9 mouse cellular contexts compared by ENCODE assay signal in the genomic region with DNA sequence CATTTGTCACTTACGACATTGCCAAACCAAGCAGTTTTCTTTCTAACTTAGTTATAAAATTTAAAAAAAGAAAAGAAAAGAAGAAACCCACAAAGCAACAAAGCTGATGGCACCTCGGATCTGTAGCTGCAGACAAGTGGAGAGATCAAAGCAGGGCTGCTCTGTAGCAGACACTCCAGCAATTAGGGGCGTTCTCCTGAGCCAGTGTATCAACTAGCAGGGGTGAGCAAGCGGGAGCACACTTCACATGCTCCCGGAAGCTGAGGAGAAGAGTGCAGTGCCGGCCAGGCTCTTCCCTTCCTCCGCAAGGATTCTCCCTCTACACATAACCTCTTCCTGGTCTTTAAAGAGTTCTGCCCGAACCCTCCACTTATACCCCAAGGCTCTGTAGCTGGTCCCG.
DNase-seq lines count a peak whose midpoint lies in the region; ATAC-seq and TF ChIP-seq lines count a peak whose summit lies in the region.
"Had no signal": no experiment of that assay in that cellular context is flagged by ENCODE, and none has a peak within 500 bp of the region (broad histone marks: within the 10 kb centered on the region; RNA-seq: fewer than 3 reads in every experiment).

No protein-coding gene starts in this region.

- no peak for DNase-seq in forebrain, embryonic 10.5 days (ENCODE audit: extremely low spot score, low spot score)
- no peak for DNase-seq in midbrain, embryonic 10.5 days (ENCODE audit: low spot score)
- DNase-seq in stomach, postnatal 0 days (ENCODE audit: low spot score), result no peak
- DNase-seq in cerebellum, adult 8-10 months, result no peak
- no peak for DNase-seq in kidney, adult 8-10 months
- DNase-seq: cerebellum, postnatal 36 days had no signal

- ATAC-seq in forebrain, embryonic 15.5 days (replicated peaks), result no peak
- no peak for ATAC-seq in midbrain, embryonic 16.5 days
- ATAC-seq in limb, embryonic 15.5 days (ENCODE audit: insufficient number of reproducible peaks, low FRiP score, low TSS enrichment, low read depth), result no peak
- ATAC-seq in stomach, postnatal 0 days (ENCODE audit: low FRiP score, low TSS enrichment), result no peak

- H3K27ac ChIP-seq in forebrain, embryonic 10.5 days, result no peak overlapping the region
- H3K27ac ChIP-seq in forebrain, embryonic 15.5 days (replicated peaks), result no peak overlapping the region
- no peak overlapping the region for H3K27ac ChIP-seq in midbrain, embryonic 10.5 days (replicated peaks)
- no peak overlapping the region for H3K27ac ChIP-seq in midbrain, embryonic 16.5 days (ENCODE audit: low read length)
- H3K27ac ChIP-seq in limb, embryonic 15.5 days, result no peak overlapping the region
- no peak overlapping the region for H3K27ac ChIP-seq in stomach, postnatal 0 days (replicated peaks)

- WGBS in forebrain, embryonic 10.5 days, result 17% methylated on average over 9 of the region's 9 CpGs
- 15% methylated on average over 9 of the region's 9 CpGs for WGBS in forebrain, embryonic 15.5 days
- 19% methylated on average over 9 of the region's 9 CpGs for whole genome bisulfite sequencing in midbrain, embryonic 10.5 days
- WGBS in midbrain, embryonic 16.5 days, result 9% methylated on average over 9 of the region's 9 CpGs
- 6% methylated on average over 9 of the region's 9 CpGs for WGBS in limb, embryonic 15.5 days
- 12% methylated on average over 9 of the region's 9 CpGs for WGBS in stomach, postnatal 0 days

- H3K9me3 ChIP-seq in forebrain, embryonic 10.5 days, result peaks cover 3% of the 10 kb centered on the region; the same call in 1 of the 2 replicates
- no peaks in the 10 kb centered on the region for H3K9me3 ChIP-seq in forebrain, embryonic 15.5 days
- H3K9me3 ChIP-seq in midbrain, embryonic 10.5 days (replicated peaks), result peaks cover 5% of the 10 kb centered on the region; the same call in 1 of the 2 replicates
- no peaks in the 10 kb centered on the region for H3K9me3 ChIP-seq in midbrain, embryonic 16.5 days (replicated peaks; ENCODE audit: control insufficient read depth, low read length, poor library complexity, severe bottlenecking)
- no peaks in the 10 kb centered on the region for H3K9me3 ChIP-seq in limb, embryonic 15.5 days
- no peaks in the 10 kb centered on the region for H3K9me3 ChIP-seq in stomach, postnatal 0 days (ENCODE audit: control insufficient read depth, low read length)

- no peak overlapping the region for H3K9ac ChIP-seq in forebrain, embryonic 15.5 days (replicated peaks)
- no peak overlapping the region for H3K9ac ChIP-seq in midbrain, embryonic 16.5 days (ENCODE audit: low read depth, low read length)
- H3K9ac ChIP-seq in limb, embryonic 15.5 days, result no peak overlapping the region
- H3K9ac ChIP-seq in stomach, postnatal 0 days (ENCODE audit: low read length), result no peak overlapping the region

- no peak overlapping the region for H3K4me2 ChIP-seq in forebrain, embryonic 15.5 days (replicated peaks)
- no peak overlapping the region for H3K4me2 ChIP-seq in midbrain, embryonic 16.5 days (ENCODE audit: low read length)
- no peak overlapping the region for H3K4me2 ChIP-seq in limb, embryonic 15.5 days
- peak overlapping the region; percentile 40 for H3K4me2 ChIP-seq in stomach, postnatal 0 days (replicated peaks; ENCODE audit: low read depth)

- H3K36me3 ChIP-seq in forebrain, embryonic 10.5 days (replicated peaks), result no peaks in the 10 kb centered on the region
- no peaks in the 10 kb centered on the region for H3K36me3 ChIP-seq in forebrain, embryonic 15.5 days
- no peaks in the 10 kb centered on the region for H3K36me3 ChIP-seq in midbrain, embryonic 10.5 days
- H3K36me3 ChIP-seq in midbrain, embryonic 16.5 days (ENCODE audit: control insufficient read depth, insufficient read depth, low read length), result no peaks in the 10 kb centered on the region
- H3K36me3 ChIP-seq in limb, embryonic 15.5 days, result no peaks in the 10 kb centered on the region
- no peaks in the 10 kb centered on the region for H3K36me3 ChIP-seq in stomach, postnatal 0 days (ENCODE audit: control insufficient read depth, insufficient read depth, low read length)

- TF ChIP-seq CTCF in stomach, postnatal 0 days (IDR thresholded peaks at IDR 0.05; ENCODE audit: low read depth), result no peak

- H3K4me1 ChIP-seq in forebrain, embryonic 10.5 days, result peaks cover 35% of the 10 kb centered on the region
- peaks cover 37% of the 10 kb centered on the region for H3K4me1 ChIP-seq in forebrain, embryonic 15.5 days
- peaks cover 29% of the 10 kb centered on the region for H3K4me1 ChIP-seq in midbrain, embryonic 10.5 days
- peaks cover 12% of the 10 kb centered on the region for H3K4me1 ChIP-seq in midbrain, embryonic 16.5 days (ENCODE audit: control insufficient read depth, insufficient read depth, low read length)
- H3K4me1 ChIP-seq in limb, embryonic 15.5 days, result no peaks in the 10 kb centered on the region
- no peaks in the 10 kb centered on the region for H3K4me1 ChIP-seq in stomach, postnatal 0 days (replicated peaks; ENCODE audit: control insufficient read depth, insufficient read depth)

- peak overlapping the region; percentile 35 for H3K4me3 ChIP-seq in forebrain, embryonic 10.5 days
- no peak overlapping the region for H3K4me3 ChIP-seq in forebrain, embryonic 15.5 days
- H3K4me3 ChIP-seq in midbrain, embryonic 10.5 days, result peak overlapping the region; percentile 40
- H3K4me3 ChIP-seq in midbrain, embryonic 16.5 days (ENCODE audit: low read depth, low read length), result no peak overlapping the region
- peak overlapping the region; percentile 1; the same call in 1 of the 2 replicates for H3K4me3 ChIP-seq in limb, embryonic 15.5 days
- no peak overlapping the region; the same call in 1 of the 2 replicates for H3K4me3 ChIP-seq in stomach, postnatal 0 days (ENCODE audit: low read depth, low read length)

- peaks cover 75% of the 10 kb centered on the region for H3K27me3 ChIP-seq in forebrain, embryonic 10.5 days (ENCODE audit: poor library complexity, severe bottlenecking)
- H3K27me3 ChIP-seq in forebrain, embryonic 15.5 days, result no peaks in the 10 kb centered on the region
- peaks cover 97% of the 10 kb centered on the region for H3K27me3 ChIP-seq in midbrain, embryonic 10.5 days (ENCODE audit: low read depth, poor library complexity, severe bottlenecking)
- H3K27me3 ChIP-seq in midbrain, embryonic 16.5 days (ENCODE audit: control insufficient read depth, insufficient read depth, low read depth, low read length), result peaks cover 5% of the 10 kb centered on the region
- H3K27me3 ChIP-seq in limb, embryonic 15.5 days, result peaks cover 38% of the 10 kb centered on the region
- H3K27me3 ChIP-seq in stomach, postnatal 0 days (ENCODE audit: control insufficient read depth, insufficient read depth, low read length), result no peaks in the 10 kb centered on the region

- no peak for TF ChIP-seq EP300 in stomach, postnatal 0 days (optimal IDR thresholded peaks at IDR 0.05)

Comparison
In these comparisons a context has a peak if more than half of its experiments do, and no peak if none do; other contexts are left out.
1. H3K4me3 ChIP-seq: peak in forebrain, embryonic 10.5 days (single experiment), midbrain, embryonic 10.5 days (single experiment) and limb, embryonic 15.5 days (single experiment); none in forebrain, embryonic 15.5 days (single experiment), midbrain, embryonic 16.5 days (single experiment) and stomach, postnatal 0 days (single experiment).